In genomic region chr8:13493011-13493410, GRCm38 (mm10) we compare ENCODE assay signal across 7 mouse cellular contexts. TPM values are rescaled to one million over a fixed set of nuclear protein-coding genes. Genes with fewer than 3 reads are reported as not detected.
DNase-seq lines count a peak whose midpoint lies in the region; ATAC-seq and TF ChIP-seq lines count a peak whose summit lies in the region.

No protein-coding gene starts in this region.

- peak overlapping the region; percentile 69 for H3K27ac ChIP-seq in bone marrow macrophage, adult 2 months (ENCODE audit: insufficient read depth, low read depth, low read length)
- H3K27ac ChIP-seq in intestine, postnatal 0 days (ENCODE audit: low read depth, low read length): no peak overlapping the region
- H3K27ac ChIP-seq in macrophage: peak overlapping the region; percentile 91

- peak overlapping the region; percentile 95 for H3K4me2 ChIP-seq in intestine, postnatal 0 days (replicated peaks; ENCODE audit: low read depth)

- no peak for TF ChIP-seq POLR2A in bone marrow macrophage, adult 2 months (IDR thresholded peaks at IDR 0.05; ENCODE audit: borderline replicate concordance, low read depth, low read length)

- ATAC-seq in intestine, postnatal 0 days: no peak

- no peak for TF ChIP-seq CTCF in bone marrow macrophage, adult 2 months (IDR thresholded peaks at IDR 0.05; ENCODE audit: low read depth, low read length)
- TF ChIP-seq CTCF in intestine, postnatal 0 days (IDR thresholded peaks at IDR 0.05; ENCODE audit: low read depth): no peak

- H3K4me3 ChIP-seq in bone marrow macrophage, adult 2 months (ENCODE audit: insufficient read depth, low read length): peak overlapping the region; percentile 73
- peak overlapping the region; percentile 73 for H3K4me3 ChIP-seq in intestine, postnatal 0 days (ENCODE audit: low read depth, low read length)
- peak overlapping the region; percentile 71 for H3K4me3 ChIP-seq in macrophage (ENCODE audit: inconsistent target)

- peak overlapping the region; percentile 54; the same call in 1 of the 2 replicates for H3K9ac ChIP-seq in intestine, postnatal 0 days (ENCODE audit: low read depth, low read length)

- H3K4me1 ChIP-seq in bone marrow macrophage, adult 2 months (ENCODE audit: control insufficient read depth, insufficient read depth, low read length): peaks cover 34% of the 10 kb centered on the region
- H3K4me1 ChIP-seq in intestine, postnatal 0 days (replicated peaks; ENCODE audit: control insufficient read depth, insufficient read depth, low read length): peaks cover 14% of the 10 kb centered on the region; the same call in 1 of the 2 replicates

- peaks cover 61% of the 10 kb centered on the region for H3K79me2 ChIP-seq in macrophage (ENCODE audit: inconsistent target)

- H3K9me3 ChIP-seq in intestine, postnatal 0 days (ENCODE audit: control insufficient read depth): no peaks in the 10 kb centered on the region

- H3K36me3 ChIP-seq in intestine, postnatal 0 days (ENCODE audit: control insufficient read depth, insufficient read depth): peaks cover 3% of the 10 kb centered on the region; the same call in 1 of the 2 replicates
- H3K36me3 ChIP-seq in macrophage (ENCODE audit: inconsistent target): peaks cover 26% of the 10 kb centered on the region

- DNase-seq in R1 (ENCODE audit: low read depth, low spot score): peak; percentile 39
- peak; percentile 81 for DNase-seq in heart, adult 8-10 months (ENCODE audit: low spot score)
- DNase-seq in thymus, postnatal 25 days: no peak
- DNase-seq in spleen, postnatal 14 days (ENCODE audit: low spot score in 2 of 2): no peak

- WGBS in intestine, postnatal 0 days: 59% methylated on average over 11 of the region's 11 CpGs
- 67% methylated on average over 10 of the region's 11 CpGs for WGBS in macrophage (ENCODE audit: missing documents)

- no peaks in the 10 kb centered on the region for H3K27me3 ChIP-seq in intestine, postnatal 0 days (replicated peaks; ENCODE audit: control insufficient read depth, insufficient read depth, low read length)

RNA-seq across cellular contexts. Expression of gene Gas6, which starts 1.3 kb away (rescaled TPM):
- 299 and 319 TPM in 2 replicates for polyA plus RNA-seq in bone marrow macrophage, adult 2 months (2012; ENCODE audit: insufficient read depth, insufficient read length, missing spikeins)
- 100 to 1,000 TPM; 113 to 140 (median 124) TPM for total RNA-seq in heart, adult 8-10 months (2022)
- polyA plus RNA-seq in intestine, postnatal 0 days (2015; fragmentation: Nextera tagmentation; extraction: Ambion mirVana): 75.6 and 77.3 TPM in 2 replicates
- 100 to 1,000 TPM in 15 of 26 experiments, 10 to 100 TPM in 11; 21.7 to 469 (median 121) TPM for total RNA-seq in macrophage (2018; cell fraction: chromatin; rRNA removed)
- total RNA-seq in macrophage (2018; cell fraction: cytosol; rRNA removed): 100 to 1,000 TPM; 150 to 988 (median 446) TPM
- 100 to 1,000 TPM; 112 to 839 (median 227) TPM for total RNA-seq in macrophage (2018; cell fraction: nucleus; rRNA removed)
- 596 to 877 TPM (median 653 TPM) in 3 replicates for polyA plus RNA-seq in macrophage (2018)

RNA-seq across cellular contexts. Expression of gene Tmem255b, which starts 58.0 kb away (rescaled TPM):
- not detected in 2 replicates for polyA plus RNA-seq in bone marrow macrophage, adult 2 months (2012; ENCODE audit: insufficient read depth, insufficient read length, missing spikeins)
- total RNA-seq in heart, adult 8-10 months (2022): 1 to 10 TPM; 3.7 to 7.5 (median 5.7) TPM
- 5.8 and 6.1 TPM in 2 replicates for polyA plus RNA-seq in intestine, postnatal 0 days (2015; fragmentation: Nextera tagmentation; extraction: Ambion mirVana)
- not detected for total RNA-seq in macrophage (2018; cell fraction: chromatin; rRNA removed)
- not detected for total RNA-seq in macrophage (2018; cell fraction: cytosol; rRNA removed)
- not detected for total RNA-seq in macrophage (2018; cell fraction: nucleus; rRNA removed)
- not detected in 3 replicates for polyA plus RNA-seq in macrophage (2018)

Comparison
In these comparisons a context has a peak if more than half of its experiments do, and no peak if none do; other contexts are left out.
1. DNase-seq: peak in R1 (single experiment) and heart, adult 8-10 months (single experiment); none in thymus, postnatal 25 days (single experiment) and spleen, postnatal 14 days (0 of 2).
2. Peak in every context shown above with its lines, with median percentiles within 50 percentile points of each other: H3K4me3 ChIP-seq.